Mouse (Mus musculus) heart, adult 2 months (tissue): ENCODE data around the gene Tas2r118.

Experiments
- CTCF ChIP-seq: fragments of 200-600 bp; IDR thresholded peaks from 2 replicates; pipeline ENCODE4 v1.8.1; 2022; ENCODE audit warnings: antibody characterized with exemption, mild to moderate bottlenecking, moderate library complexity
- EP300 ChIP-seq: fragments of 200-500 bp; IDR thresholded peaks from 2 replicates; pipeline ENCODE4 v1.6.1; 2011; ENCODE audit warnings: low read depth, low read length, control low read depth; ENCODE audit not compliant: insufficient read depth
- POLR2A ChIP-seq: fragments of 200-500 bp; IDR thresholded peaks from 2 replicates; pipeline ENCODE4 v1.6.1; 2011; ENCODE audit warnings: mild to moderate bottlenecking, low read depth, low read length, control low read depth; ENCODE audit not compliant: insufficient read depth

DNA sequence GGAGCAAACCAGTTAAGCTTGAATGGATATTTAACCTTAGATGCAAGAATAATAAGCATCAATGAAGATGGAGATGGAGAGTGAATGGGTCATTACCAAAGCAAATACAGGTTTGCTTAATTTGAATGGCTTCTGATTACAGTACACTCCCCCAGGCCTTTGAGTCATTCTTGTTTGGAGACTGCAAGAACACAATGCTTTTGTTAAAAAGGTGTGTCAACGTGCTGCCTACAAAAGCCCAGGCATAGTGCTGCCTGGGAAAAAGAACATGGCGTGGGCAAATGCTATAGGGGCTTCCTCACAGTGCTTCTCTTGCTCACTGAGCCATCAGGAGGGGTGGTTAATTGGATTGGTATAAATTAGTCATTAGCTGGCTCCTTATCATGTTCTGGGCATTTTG lies 46.1 kb downstream of the Tas2r118 start:
- TF ChIP-seq CTCF (no peak), POLR2A (no peak), EP300 (no peak)
